Mouse (Mus musculus): ENCODE results near the gene Tbx1.

Tbx1 gene

DNA sequence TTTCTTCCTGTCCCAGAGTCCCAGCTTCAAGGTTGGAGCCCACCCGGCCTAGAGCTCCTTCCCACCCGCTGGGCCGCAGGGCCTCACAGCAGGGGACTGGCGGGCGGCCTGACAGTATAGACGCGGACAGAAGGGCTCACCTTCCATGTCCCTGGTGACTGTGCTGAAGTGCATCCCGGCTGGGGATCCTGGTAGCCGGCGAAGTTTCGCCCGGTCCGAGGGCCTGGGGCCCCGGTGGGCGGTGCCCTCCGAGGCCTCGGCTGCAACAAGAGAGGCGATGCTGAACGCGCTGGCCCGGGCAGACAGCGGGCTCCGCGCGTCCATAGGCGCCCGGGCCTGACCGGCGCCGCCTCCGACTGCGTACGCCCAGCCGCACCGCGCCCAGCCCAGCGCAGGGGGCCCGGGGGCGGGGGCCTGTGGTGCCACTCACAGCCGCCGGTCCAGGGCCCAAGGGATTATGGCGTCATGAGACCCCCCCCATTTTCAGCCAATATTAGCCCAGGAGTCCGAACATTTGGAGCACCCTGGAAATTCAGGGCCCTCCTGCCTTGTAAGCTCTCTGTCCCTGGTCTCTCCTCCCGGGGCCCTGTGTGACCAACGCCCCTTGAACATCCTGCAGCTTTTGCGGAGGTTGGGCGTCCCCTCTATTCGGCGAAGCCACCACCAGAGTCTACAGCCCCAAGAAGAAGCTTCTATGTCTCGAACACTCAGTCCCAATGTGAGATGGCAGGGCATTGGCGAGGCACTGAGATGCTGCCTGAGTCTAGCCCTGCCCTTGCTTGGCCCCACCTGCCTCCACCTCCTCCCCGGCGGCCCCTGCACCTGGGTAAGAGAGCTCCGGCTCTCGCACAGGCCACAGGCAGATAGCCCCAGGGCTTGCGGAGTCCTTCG lies 2.4 kb downstream of the Tbx1 start:
- DNase-seq (ENCODE audit: low spot score), result peak; percentile 55

DNA sequence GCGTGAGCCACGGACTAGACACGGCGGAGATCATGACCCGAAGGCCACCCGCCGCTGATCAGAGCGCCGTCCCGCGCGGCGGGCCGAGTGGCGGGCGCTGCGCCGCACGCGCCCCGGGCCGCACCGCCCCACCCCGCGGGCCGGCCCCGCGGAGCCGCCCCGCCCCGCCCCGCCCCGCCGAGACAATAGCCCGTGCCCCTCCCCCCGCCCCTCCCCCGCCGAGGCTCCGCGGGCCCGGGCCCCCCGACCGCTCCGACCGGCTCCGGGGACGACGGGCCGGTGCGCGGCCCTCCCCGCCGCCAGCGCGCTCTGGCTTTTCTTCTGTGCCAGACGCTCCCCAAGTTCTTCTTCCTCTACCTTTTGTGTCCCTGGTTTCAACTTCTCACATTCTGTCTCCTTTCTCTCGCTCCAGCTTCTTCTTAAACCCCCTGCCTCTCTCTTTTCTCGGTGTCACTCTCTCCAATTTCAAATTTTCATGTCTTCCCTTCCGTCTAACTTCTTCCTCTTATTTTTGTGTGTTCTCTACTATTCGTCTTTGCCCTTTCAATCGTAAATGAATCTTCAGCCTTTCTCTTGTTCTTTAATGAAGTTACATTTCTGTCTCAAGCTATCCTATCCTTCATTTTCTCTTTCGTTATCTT lies 3.4 kb downstream of the Tbx1 start:
- DNase-seq (ENCODE audit: low spot score), result no peak

- DNase-seq (ENCODE audit: low spot score), result no peak
These were observed 4.2 kb downstream of the Tbx1 start for GRCm38 (mm10) chr16:18586076-18586905.

DNA sequence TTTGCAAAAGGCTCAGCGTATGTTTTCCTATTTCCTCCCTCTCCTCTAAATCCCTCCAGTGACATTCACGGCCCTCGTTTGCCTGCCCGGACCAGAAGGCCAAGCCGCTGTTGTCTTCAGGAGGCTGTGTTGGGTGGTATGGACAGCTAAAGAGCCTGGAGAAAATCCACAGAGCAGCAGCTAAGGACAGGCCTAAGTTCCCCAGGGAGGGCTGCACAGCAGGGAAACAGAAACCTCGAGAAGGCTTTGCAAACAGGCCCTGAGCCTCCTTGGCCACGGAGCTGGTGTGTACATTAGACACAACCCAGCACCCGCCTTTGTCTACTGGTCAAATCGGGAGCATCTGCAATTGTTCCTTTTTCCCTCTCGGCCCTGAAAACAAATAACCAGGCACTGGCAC lies 4.8 kb downstream of the Tbx1 start:
- DNase-seq (ENCODE audit: low spot score), result no peak

- DNase-seq (ENCODE audit: low spot score), result no peak
These were observed 5.5 kb downstream of the Tbx1 start for GRCm38 (mm10) chr16:18584901-18585510.

GRCm38 (mm10) chr16:18583673-18584357 lies 6.7 kb downstream of the Tbx1 start:
- no peak for DNase-seq (ENCODE audit: low spot score)

GRCm38 (mm10) chr16:18583169-18583568 lies 7.3 kb downstream of the Tbx1 start:
- DNase-seq (ENCODE audit: low spot score), result no peak

DNA sequence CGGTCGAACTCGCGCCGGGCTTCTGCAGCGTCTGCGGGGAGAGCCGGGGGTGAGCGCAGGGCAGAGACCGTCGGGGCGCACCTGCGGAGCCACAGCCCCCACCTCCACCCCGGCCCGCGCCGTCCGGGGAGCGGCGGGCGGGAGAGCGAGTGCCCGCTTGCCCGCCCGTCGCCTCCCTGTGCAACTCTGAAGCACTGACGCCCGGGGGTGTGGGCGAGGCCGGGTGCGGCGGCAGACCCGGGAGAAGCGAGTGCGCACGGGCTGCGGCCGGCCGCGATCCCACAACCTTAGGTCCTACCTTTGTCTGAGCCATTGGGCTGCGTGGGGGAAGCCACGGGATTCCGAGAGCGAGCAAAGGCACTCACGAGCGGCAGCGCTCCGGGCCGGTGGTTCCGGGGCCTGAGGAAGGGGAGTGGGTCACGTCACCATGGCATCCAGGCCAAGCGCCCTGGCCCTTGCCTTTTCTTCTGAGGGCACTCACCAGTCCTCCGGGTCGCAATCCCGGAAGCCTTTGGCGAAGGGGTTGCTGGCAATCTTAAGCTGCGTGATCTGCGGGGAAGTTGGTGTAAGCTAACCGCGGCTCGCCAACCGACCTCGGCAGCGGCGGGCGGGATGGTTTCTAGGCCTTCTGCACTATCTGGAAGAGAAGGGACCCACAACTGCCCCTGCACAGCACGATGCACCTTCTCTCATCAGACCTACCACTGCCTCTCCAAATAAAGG lies 7.9 kb downstream of the Tbx1 start:
- DNase-seq (ENCODE audit: low spot score), result no peak

- peak; percentile 55 for DNase-seq (ENCODE audit: low spot score)
These were observed 8.8 kb downstream of the Tbx1 start for GRCm38 (mm10) chr16:18581623-18582205.

DNA sequence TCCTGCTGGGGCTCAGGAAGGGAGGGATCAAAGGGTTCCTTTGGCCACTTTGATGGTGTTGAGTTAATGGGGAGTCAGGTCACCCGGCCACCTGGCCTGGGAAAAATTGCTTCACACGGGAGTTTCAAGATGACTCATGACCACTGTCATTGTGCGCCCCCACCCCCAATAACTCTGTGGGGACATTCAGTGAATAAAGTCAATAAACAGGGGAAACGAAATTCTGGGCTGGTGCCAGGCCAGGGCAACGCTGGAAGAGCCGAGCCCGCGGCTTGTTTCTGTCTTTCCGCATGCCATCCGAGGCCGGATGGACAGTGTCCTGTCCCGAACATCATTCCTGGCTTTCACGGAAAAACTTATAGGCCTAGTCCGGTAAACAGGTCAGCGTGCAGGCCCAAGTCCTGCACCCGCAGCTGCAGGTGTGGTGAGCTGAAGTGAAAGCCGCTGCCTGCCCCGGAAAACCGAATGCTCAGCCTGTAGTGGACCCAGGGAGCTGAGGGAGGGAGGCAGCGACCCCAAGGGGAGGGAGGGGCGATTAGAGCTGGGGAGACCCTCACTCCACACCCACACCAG lies 9.3 kb downstream of the Tbx1 start:
- no peak for DNase-seq (ENCODE audit: low spot score)

DNA sequence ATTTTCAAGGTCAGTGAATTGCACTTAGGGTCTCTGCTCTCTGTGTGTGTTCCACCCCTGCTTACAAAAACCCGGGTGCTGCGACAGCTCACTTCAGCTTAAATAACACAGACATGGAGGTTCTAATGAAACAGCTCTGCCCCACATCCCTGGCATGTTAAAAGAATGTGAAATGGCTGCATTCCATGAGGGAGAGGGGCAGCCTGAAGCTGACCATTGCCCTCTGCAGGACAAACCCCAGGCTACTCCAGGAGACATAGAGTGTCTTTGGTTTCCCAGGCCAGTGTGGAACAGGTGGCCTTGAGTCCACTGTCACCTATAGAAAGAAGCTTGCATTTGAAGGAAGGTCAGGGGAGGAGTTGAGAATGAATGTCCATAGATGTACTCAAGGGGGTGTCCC lies 10.1 kb downstream of the Tbx1 start:
- DNase-seq (ENCODE audit: low spot score), result no peak

DNA sequence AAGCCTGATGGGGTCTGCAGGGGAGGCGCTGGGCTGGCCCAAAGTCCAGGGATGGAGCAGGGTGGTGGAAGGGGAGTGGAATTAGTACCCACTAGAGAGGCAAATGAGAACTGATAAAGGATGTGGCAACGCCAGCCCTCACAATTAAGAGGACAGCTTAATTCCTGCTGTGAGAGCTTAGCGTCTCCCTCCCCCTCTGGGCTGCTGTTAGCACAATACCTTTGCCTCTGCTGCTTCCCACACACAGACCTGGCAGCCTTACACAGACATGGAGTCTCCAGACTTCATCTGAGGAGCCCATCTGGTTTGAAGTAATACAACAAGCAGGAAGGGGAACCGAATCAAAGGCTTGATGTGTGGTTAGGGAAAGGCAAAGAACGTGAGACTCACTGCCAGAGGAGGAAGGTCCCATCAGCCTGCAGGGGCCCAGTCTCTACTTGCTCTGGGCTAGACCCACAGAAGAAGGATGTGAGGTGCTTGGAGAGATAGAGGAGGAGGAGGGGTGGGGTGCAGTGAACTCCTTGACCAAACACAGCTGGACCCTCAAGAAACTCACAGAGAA lies 12.8 kb downstream of the Tbx1 start:
- DNase-seq (ENCODE audit: low spot score), result no peak

DNA sequence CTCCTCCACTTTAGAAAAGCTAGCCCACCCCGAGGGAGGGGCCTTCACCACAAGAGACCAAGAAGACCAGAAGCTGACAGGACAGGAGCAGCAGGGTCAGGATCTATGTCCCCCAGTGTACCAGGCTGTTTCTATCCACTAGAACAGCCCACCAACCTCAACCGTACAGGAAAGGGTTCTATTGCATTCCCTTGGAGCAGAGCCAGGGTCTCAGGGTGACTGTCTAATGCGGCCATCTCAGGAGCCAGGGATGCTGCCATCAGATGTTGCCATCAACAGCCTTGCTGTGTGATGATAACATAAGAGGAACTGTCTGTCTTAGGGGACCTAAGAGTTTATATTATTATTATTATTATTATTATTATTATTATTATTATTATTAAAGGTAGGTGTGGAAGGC lies 13.4 kb downstream of the Tbx1 start:
- no peak for DNase-seq (ENCODE audit: low spot score)

- DNase-seq (ENCODE audit: low spot score), result no peak
These were observed 16.3 kb downstream of the Tbx1 start for GRCm38 (mm10) chr16:18574196-18574595.

- no peak for DNase-seq (ENCODE audit: low spot score)
These were observed 21.9 kb downstream of the Tbx1 start for GRCm38 (mm10) chr16:18568599-18568998.

- DNase-seq (ENCODE audit: low spot score), result no peak
These were observed 26.0 kb downstream of the Tbx1 start for GRCm38 (mm10) chr16:18564472-18564871.

GRCm38 (mm10) chr16:18556461-18556860 lies 34.0 kb downstream of the Tbx1 start:
- DNase-seq (ENCODE audit: low spot score), result no peak

GRCm38 (mm10) chr16:18555235-18555935 lies 35.1 kb downstream of the Tbx1 start:
- no peak for DNase-seq (ENCODE audit: low spot score)

DNA sequence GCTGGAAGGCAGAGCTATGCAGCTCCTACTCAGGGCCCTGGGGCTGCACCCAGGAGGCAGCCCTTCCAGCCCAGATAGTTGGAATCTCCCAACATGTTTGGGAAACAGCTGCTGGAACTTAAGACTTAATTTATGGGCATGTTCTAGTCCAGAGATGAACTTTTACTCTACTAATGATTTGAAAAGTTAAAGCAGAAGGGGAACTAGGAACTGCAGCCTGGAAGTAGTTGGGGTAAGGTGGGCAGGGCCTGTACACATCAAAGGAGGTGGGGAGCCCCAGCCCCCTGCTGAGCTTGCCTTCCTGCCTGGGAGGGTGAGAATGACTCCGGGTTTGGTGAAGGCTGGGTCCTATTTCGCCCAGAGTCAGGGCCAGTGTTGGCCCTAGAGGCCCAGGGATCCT lies 35.8 kb downstream of the Tbx1 start:
- DNase-seq (ENCODE audit: low spot score), result no peak
